Comparison of ENCODE assay signal across 25 mouse cellular contexts in genomic region chr1:191114868-191115267, GRCm38 (mm10). TPM values are rescaled to one million over a fixed set of nuclear protein-coding genes. Genes with fewer than 3 reads are reported as not detected.
A peak's percentile ranks its signal among the peaks of the same experiment; 100 is the strongest.
DNase-seq lines count a peak whose midpoint lies in the region; TF ChIP-seq lines count a peak whose summit lies in the region.
"Had no signal": no experiment of that assay in that cellular context is flagged by ENCODE, and none has a peak within 500 bp of the region (broad histone marks: within the 10 kb centered on the region; RNA-seq: fewer than 3 reads in every experiment).

No protein-coding gene starts in this region.

- H3K27ac ChIP-seq in kidney, adult 2 months (ENCODE audit: insufficient read depth, low read depth, low read length) = no peak overlapping the region
- H3K27ac ChIP-seq in spleen, adult 2 months (ENCODE audit: insufficient read depth, low read length) = peak overlapping the region; percentile 24
- 0 out of 2 replicates have a peak overlapping the region, but pooled peaks have one; percentile 1 for H3K27ac ChIP-seq in bone marrow, adult 2 months (ENCODE audit: control insufficient read depth, insufficient read depth, low read depth, low read length, poor library complexity)
- H3K27ac ChIP-seq in small intestine, adult 2 months (ENCODE audit: insufficient read depth, low read depth, low read length) = peak overlapping the region; percentile 43
- H3K27ac ChIP-seq: forebrain, embryonic 12.5 days; heart, embryonic 15.5 days; limb, embryonic 10.5 days; liver, embryonic 14.5 days; stomach, embryonic 15.5 days had no signal

- 73% methylated on average over 7 of the region's 7 CpGs for WGBS in kidney, adult 2 months
- WGBS in spleen, adult 2 months = 35% methylated on average over 7 of the region's 7 CpGs
- WGBS in bone marrow, adult 2 months = 38% methylated on average over 7 of the region's 7 CpGs
- WGBS in small intestine, adult 2 months = 53% methylated on average over 7 of the region's 7 CpGs

- no peaks in the 10 kb centered on the region for H3K27me3 ChIP-seq in kidney, adult 2 months (replicated peaks; ENCODE audit: control insufficient read depth, insufficient read depth, low read length)
- H3K27me3 ChIP-seq in spleen, adult 2 months (ENCODE audit: control insufficient read depth, insufficient read depth, low read length) = no peaks in the 10 kb centered on the region
- no peaks in the 10 kb centered on the region for H3K27me3 ChIP-seq in small intestine, adult 2 months (ENCODE audit: control insufficient read depth, insufficient read depth, low read length)
- H3K27me3 ChIP-seq: forebrain, embryonic 12.5 days; heart, embryonic 15.5 days; stomach, embryonic 15.5 days had no signal

- H3K36me3 ChIP-seq in kidney, adult 2 months (ENCODE audit: control insufficient read depth, insufficient read depth, low read length) = no peaks in the 10 kb centered on the region
- no peaks in the 10 kb centered on the region for H3K36me3 ChIP-seq in spleen, adult 2 months (ENCODE audit: control insufficient read depth, insufficient read depth, low read length)
- no peaks in the 10 kb centered on the region for H3K36me3 ChIP-seq in small intestine, adult 2 months (ENCODE audit: control insufficient read depth, insufficient read depth, low read length)
- H3K36me3 ChIP-seq: forebrain, embryonic 12.5 days; heart, embryonic 15.5 days; limb, embryonic 10.5 days; stomach, embryonic 15.5 days had no signal

- TF ChIP-seq CTCF in kidney, adult 2 months (conservative IDR thresholded peaks at IDR 0.05; ENCODE audit: insufficient read depth, insufficient read length, low read depth, low read length) = no peak
- TF ChIP-seq CTCF in spleen, adult 2 months (IDR thresholded peaks at IDR 0.05; ENCODE audit: extremely low read depth, insufficient read depth, insufficient read length, insufficient replicate concordance) = no peak
- no peak for TF ChIP-seq CTCF in bone marrow, adult 2 months (IDR thresholded peaks at IDR 0.05; ENCODE audit: control insufficient read depth, insufficient read depth, low read length)
- no peak for TF ChIP-seq CTCF in small intestine, adult 2 months (IDR thresholded peaks at IDR 0.05; ENCODE audit: extremely low read depth, insufficient read length, insufficient replicate concordance, low read depth, low read length)

- peak; percentile 14 for DNase-seq in kidney, adult 2 months
- DNase-seq in kidney, adult 18-20 months = no peak
- DNase-seq in spleen, adult 2 months (ENCODE audit: low read depth in 1 of 2, low spot score in 2 of 2) = no peak
- no peak for DNase-seq in spleen, adult 12 weeks (ENCODE audit: low spot score)
- DNase-seq in cerebellum, postnatal 14 days = no peak
- DNase-seq in retina, embryonic 14.5 days (ENCODE audit: low spot score) = no peak
- DNase-seq: adrenal gland, postnatal 25 days; cerebellum, adult 2 months; retina, postnatal 1 day; right cerebral cortex, postnatal 4 days; thymus, adult 18-20 months had no signal

- no peak for TF ChIP-seq POLR2A in kidney, adult 2 months (IDR thresholded peaks at IDR 0.05; ENCODE audit: low read depth, low read length)
- TF ChIP-seq POLR2A in spleen, adult 2 months (IDR thresholded peaks at IDR 0.05; ENCODE audit: low read depth, low read length) = no peak
- TF ChIP-seq POLR2A in bone marrow, adult 2 months (IDR thresholded peaks at IDR 0.05; ENCODE audit: borderline replicate concordance, control insufficient read depth, low read depth, low read length) = no peak
- no peak for TF ChIP-seq POLR2A in small intestine, adult 2 months (IDR thresholded peaks at IDR 0.05; ENCODE audit: low read depth, low read length)

- no peaks in the 10 kb centered on the region for H3K4me1 ChIP-seq in kidney, adult 2 months (ENCODE audit: control insufficient read depth, insufficient read depth, low read length)
- peaks cover 16% of the 10 kb centered on the region; the same call in 1 of the 2 replicates for H3K4me1 ChIP-seq in spleen, adult 2 months (ENCODE audit: control insufficient read depth, insufficient read depth, insufficient read length)
- peaks cover 7% of the 10 kb centered on the region; the same call in 1 of the 2 replicates for H3K4me1 ChIP-seq in bone marrow, adult 2 months (ENCODE audit: control insufficient read depth, insufficient read depth, low read length)
- no peaks in the 10 kb centered on the region; the same call in 1 of the 2 replicates for H3K4me1 ChIP-seq in small intestine, adult 2 months (ENCODE audit: control insufficient read depth, insufficient read depth, insufficient read length, low read length)
- H3K4me1 ChIP-seq: forebrain, embryonic 12.5 days; stomach, embryonic 15.5 days had no signal

- no peak overlapping the region for H3K4me3 ChIP-seq in kidney, adult 2 months (ENCODE audit: insufficient read depth, low read depth, low read length)
- H3K4me3 ChIP-seq in spleen, adult 2 months (ENCODE audit: extremely low read depth, insufficient read depth, insufficient read length) = no peak overlapping the region
- no peak overlapping the region for H3K4me3 ChIP-seq in bone marrow, adult 2 months (replicated peaks; ENCODE audit: control insufficient read depth, low read depth, low read length)
- no peak overlapping the region for H3K4me3 ChIP-seq in small intestine, adult 2 months (ENCODE audit: low read depth, low read length)
- H3K4me3 ChIP-seq: forebrain, embryonic 12.5 days; heart, embryonic 15.5 days; limb, embryonic 10.5 days; stomach, embryonic 15.5 days had no signal

RNA-seq across cellular contexts. Expression of gene Batf3, which starts 17.2 kb away (rescaled TPM):
- 4.1 and 4.9 TPM in 2 replicates for polyA plus RNA-seq in kidney, adult 2 months (2012; rRNA removed)
- polyA plus RNA-seq in spleen, adult 2 months (2012; rRNA removed) = 22.7 and 30.7 TPM in 2 replicates
- 2.9 and 3.8 TPM in 2 replicates for polyA plus RNA-seq in bone marrow, adult 2 months (2011; ENCODE audit: insufficient read depth, insufficient read length, low replicate concordance, missing spikeins)
- polyA plus RNA-seq in small intestine, adult 2 months (2012; rRNA removed) = 5.7 and 11.5 TPM in 2 replicates

RNA-seq across cellular contexts. Expression of gene Fam71a, which starts 49.7 kb away (rescaled TPM):
- polyA plus RNA-seq in kidney, adult 2 months (2012; rRNA removed) = not detected in 2 replicates
- not detected in 2 replicates for polyA plus RNA-seq in spleen, adult 2 months (2012; rRNA removed)
- not detected in 2 replicates for polyA plus RNA-seq in bone marrow, adult 2 months (2011; ENCODE audit: insufficient read depth, insufficient read length, low replicate concordance, missing spikeins)
- polyA plus RNA-seq in small intestine, adult 2 months (2012; rRNA removed) = not detected in 2 replicates
- polyA plus RNA-seq: cerebellum, adult 2 months; cortical plate, adult 2 months; embryonic facial prominence, embryonic 11.5 days; forebrain, embryonic 12.5 days; frontal cortex, adult 2 months; heart, embryonic 15.5 days; inflammation-experienced regulatory T-cells, adult 6 months; kidney, embryonic 16.5 days; large intestine, adult 2 months; limb, embryonic 10.5 days; liver, embryonic 14.5 days; midbrain, embryonic 16.5 days; stomach, embryonic 15.5 days had no signal

RNA-seq across cellular contexts. Expression of gene Nsl1, which starts 52.1 kb away (rescaled TPM):
- polyA plus RNA-seq in kidney, adult 2 months (2012; rRNA removed) = 0.31 and 0.43 TPM in 2 replicates
- 1.4 and 3.5 TPM in 2 replicates for polyA plus RNA-seq in spleen, adult 2 months (2012; rRNA removed)
- 5.5 and 10.6 TPM in 2 replicates for polyA plus RNA-seq in bone marrow, adult 2 months (2011; ENCODE audit: insufficient read depth, insufficient read length, low replicate concordance, missing spikeins)
- polyA plus RNA-seq in small intestine, adult 2 months (2012; rRNA removed) = 1.4 and 1.6 TPM in 2 replicates

RNA-seq across cellular contexts. Expression of gene Tatdn3, which starts 52.1 kb away (rescaled TPM):
- polyA plus RNA-seq in kidney, adult 2 months (2012; rRNA removed) = 8.1 and 10.4 TPM in 2 replicates
- polyA plus RNA-seq in spleen, adult 2 months (2012; rRNA removed) = 2.2 and 2.6 TPM in 2 replicates
- polyA plus RNA-seq in bone marrow, adult 2 months (2011; ENCODE audit: insufficient read depth, insufficient read length, low replicate concordance, missing spikeins) = 11.1 and 29.6 TPM in 2 replicates
- polyA plus RNA-seq in small intestine, adult 2 months (2012; rRNA removed) = 0.65 and 2.0 TPM in 2 replicates
